Mouse (Mus musculus): ENCODE measurements around the gene Ybey.

Gene Ybey

GRCm38 (mm10) chr10:76442178-76443088 is 26.5 kb downstream of the Ybey start, which contains the start of gene Pcnt:
TSS of gene Pcnt (minus strand) at chr10:76442786.
- peak; percentile 98 for DNase-seq (ENCODE audit: low read depth, low spot score)

GRCm38 (mm10) chr10:76440281-76440680 is 28.6 kb downstream of the Ybey start, which contains the start of gene AC141477.1:
TSS of gene AC141477.1 (minus strand) at chr10:76440444.
- peak; percentile 27 for DNase-seq (ENCODE audit: low read depth, low spot score)

- no peak for DNase-seq (ENCODE audit: low read depth, low spot score)
These were observed 29.6 kb downstream of the Ybey start for GRCm38 (mm10) chr10:76439107-76439890.

DNA sequence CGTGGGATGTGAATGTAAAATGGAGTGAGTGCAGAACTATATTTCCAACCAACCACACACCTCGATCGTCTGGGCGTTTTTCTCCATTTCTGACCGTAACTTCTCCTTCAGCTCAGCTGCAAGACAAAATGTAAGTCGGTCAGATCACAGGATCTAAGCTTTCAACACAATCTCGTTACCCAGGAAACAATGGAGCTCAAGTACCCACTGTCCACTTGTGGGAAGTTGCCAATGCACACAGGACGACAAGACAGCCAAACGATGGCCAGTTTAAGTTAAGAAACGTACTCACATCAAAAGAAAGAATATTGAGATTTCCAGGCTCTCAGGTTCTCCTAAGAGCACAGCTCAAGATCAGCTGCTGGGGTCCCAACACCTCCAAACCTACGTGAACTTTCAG is 35.0 kb downstream of the Ybey start:
- no peak for DNase-seq (ENCODE audit: low read depth, low spot score)

DNA sequence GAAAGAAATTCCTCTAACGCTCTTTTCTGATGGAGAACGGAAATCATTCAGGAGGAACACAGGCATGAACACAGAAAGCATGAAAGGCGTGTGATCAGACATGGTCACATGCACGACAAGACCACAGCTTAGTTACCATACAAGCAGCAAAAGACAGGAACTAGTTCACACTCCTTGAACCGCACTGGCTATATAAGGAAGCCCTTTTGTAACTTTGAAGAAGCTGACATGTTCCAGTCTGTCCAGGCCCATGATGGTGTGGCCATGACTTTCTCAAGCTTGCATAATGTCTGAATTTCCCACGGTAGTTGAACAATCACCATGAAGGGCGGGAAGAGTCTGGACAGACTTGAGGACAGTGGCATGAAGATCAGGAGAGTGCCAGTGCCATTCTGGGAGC is 43.2 kb downstream of the Ybey start:
- no peak for DNase-seq (ENCODE audit: low read depth, low spot score)

GRCm38 (mm10) chr10:76416811-76417210 is 52.1 kb downstream of the Ybey start:
- no peak for DNase-seq (ENCODE audit: low read depth, low spot score)

Data from CD4-positive helper T cell, adult 2 months (primary cell).